Mouse (Mus musculus) liver, adult 2 months (tissue): Measurements from ENCODE around the gene Olfr853.

Experiments
- CTCF ChIP-seq: fragments of 200-500 bp; IDR thresholded peaks from 2 replicates; pipeline ENCODE4 v1.5.1; 2011; ENCODE audit warnings: low read depth, low read length, control low read depth
- POLR2A ChIP-seq: fragments of 200-500 bp; IDR thresholded peaks from 2 replicates; pipeline ENCODE4 v1.6.1; 2011; ENCODE audit warnings: low read length, control low read depth; ENCODE audit not compliant: insufficient read depth; ENCODE audit errors: extremely low read depth

DNA sequence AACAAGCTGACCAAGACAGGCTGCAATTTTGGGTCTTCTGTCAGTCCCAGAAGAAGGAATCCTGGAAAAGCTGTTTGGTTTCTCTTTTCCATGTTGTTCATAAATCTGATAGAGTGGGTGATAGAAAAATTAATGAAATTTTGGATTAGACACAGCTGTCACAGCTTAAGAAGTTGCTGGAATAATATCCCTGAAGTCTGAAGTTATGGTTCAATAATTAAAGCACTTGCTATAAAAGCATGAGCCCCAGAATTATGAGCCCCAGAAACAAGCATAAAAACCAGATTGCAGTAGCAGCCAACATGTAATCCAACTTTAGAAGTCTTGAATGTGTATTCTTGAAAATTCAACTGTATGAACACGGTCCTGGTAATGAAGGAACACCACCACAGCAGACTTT is 26.4 kb upstream of the Olfr853 start, which contains the start of gene Olfr854:
- TF ChIP-seq CTCF (no peak), POLR2A (no peak)
